Mouse (Mus musculus): ENCODE measurements around the gene Ptpn3. TPM values are rescaled to one million over a fixed set of nuclear protein-coding genes. Genes with fewer than 3 reads are reported as not detected.
A peak's percentile ranks its signal among the peaks of the same experiment; 100 is the strongest.

The Ptpn3 gene
- polyA plus RNA-seq, 1 experiment, result 4.1 TPM

- H3K27ac ChIP-seq (ENCODE audit: control insufficient read depth, insufficient read depth, low read depth, low read length, poor library complexity), result no peak overlapping the region
- H3K4me3 ChIP-seq (replicated peaks; ENCODE audit: control insufficient read depth, low read depth, low read length), result no peak overlapping the region
- no peaks in the 10 kb centered on the region for H3K4me1 ChIP-seq (ENCODE audit: control insufficient read depth, insufficient read depth, low read length)
- 64% methylated on average over 7 of the region's 7 CpGs for WGBS
- TF ChIP-seq CTCF (IDR thresholded peaks at IDR 0.05; ENCODE audit: control insufficient read depth, insufficient read depth, low read length) (no peak), POLR2A (IDR thresholded peaks at IDR 0.05; ENCODE audit: borderline replicate concordance, control insufficient read depth, low read depth, low read length) (no peak)
Observed at GRCm38 (mm10) chr4:57305644-57306043, 4.0 kb upstream of the Ptpn3 start.

DNA sequence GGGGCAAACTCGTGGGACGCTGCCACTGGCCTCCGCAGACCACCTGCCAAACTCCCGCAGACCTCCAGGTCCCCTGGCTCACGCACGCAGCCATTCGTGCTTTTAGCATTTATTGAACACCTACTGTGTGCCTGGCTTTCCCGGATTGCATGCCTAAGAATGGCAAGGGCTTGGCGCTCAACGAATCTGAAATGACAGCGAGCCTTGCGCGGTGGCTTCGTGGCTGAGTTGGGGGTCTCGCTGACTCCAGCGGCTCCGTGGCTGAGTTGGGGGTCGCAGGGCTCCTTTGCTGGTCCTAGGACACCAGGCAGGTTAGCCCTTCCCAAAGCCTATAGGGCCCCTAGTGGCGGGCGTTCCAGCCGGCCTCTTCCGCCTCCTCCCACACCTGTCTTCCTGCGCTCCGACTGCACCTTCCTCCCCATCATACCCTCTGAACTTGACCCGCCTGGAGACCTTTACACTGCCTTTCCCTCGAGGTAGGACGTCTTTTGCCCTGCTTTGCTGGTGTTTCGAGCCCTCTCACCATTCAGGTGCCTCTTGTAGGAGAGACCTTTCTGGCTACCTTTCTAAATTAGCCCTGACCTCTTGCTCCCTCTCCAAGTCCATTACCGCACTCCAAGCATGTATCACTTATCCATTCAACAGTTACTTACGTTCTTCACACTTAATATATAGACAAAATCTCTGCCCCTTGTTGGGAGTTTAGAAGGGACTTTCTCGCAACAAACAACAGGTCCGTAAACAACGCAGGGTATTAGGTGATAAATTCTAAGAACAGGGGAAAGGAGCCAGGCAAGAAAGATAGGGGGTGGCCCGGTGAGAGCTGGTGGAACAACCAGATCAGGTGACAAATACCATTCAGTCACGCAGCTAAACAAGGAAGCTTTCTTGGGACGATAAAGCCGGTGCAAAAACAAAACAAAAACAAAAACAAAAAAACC lies 898 bp downstream of the Ptpn3 start:
- no peak overlapping the region; the same call in 1 of the 2 replicates for H3K27ac ChIP-seq (ENCODE audit: control insufficient read depth, insufficient read depth, low read depth, low read length, poor library complexity)
- under 1% methylated on average over 37 of the region's 37 CpGs for WGBS
- peaks cover 1% of the 10 kb centered on the region; the same call in 1 of the 2 replicates for H3K4me1 ChIP-seq (ENCODE audit: control insufficient read depth, insufficient read depth, low read length)
- TF ChIP-seq POLR2A (IDR thresholded peaks at IDR 0.05; ENCODE audit: borderline replicate concordance, control insufficient read depth, low read depth, low read length) (no peak), CTCF (IDR thresholded peaks at IDR 0.05; ENCODE audit: control insufficient read depth, insufficient read depth, low read length) (no peak)
- H3K4me3 ChIP-seq (replicated peaks; ENCODE audit: control insufficient read depth, low read depth, low read length), result peak overlapping the region; percentile 61

DNA sequence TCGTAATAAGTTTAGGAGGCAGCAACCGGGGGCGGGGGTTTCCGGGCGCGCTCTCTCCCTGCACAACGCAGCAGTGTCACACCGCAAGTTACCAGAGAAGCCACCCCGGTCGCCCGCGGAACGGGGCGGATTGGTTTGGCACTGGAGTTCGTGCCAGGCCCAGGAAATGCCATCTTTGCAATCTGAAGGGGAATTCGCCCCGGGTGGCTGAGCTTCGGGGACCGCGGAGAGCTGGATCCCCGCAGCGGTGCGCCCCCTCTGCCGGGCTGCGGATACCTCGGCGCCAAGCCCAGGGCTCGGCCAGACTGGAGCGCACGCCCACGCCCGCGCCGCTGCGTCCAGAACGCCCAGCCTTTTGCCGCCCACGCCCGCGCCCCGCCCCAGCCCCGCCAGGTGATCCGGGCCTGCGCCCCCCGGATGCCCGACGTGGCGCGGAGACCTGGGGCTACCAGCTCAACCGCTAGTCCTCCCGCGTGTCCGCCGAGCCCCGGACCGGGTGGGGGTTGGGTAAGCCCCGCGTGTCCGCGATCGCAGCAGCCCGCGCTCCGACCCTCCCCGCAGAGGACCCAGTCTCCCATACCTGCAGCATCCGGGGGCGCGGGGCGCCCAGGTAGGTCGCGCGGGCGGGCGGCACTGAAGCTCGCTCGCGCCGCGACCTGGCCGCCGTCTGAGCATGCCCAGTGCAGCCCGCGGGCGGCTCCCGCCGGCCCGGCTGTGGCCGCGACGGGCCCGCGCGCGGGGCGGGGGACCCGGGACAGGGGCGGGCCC lies 1.8 kb downstream of the Ptpn3 start:
- 1% methylated on average over 90 of the region's 97 CpGs for whole genome bisulfite sequencing
- Histone ChIP-seq H3K4me1 (ENCODE audit: control insufficient read depth, insufficient read depth, low read length) (peaks cover 1% of the 10 kb centered on the region; the same call in 1 of the 2 replicates), H3K4me3 (replicated peaks; ENCODE audit: control insufficient read depth, low read depth, low read length) (peak overlapping the region; percentile 59), H3K27ac (ENCODE audit: control insufficient read depth, insufficient read depth, low read depth, low read length, poor library complexity) (no peak overlapping the region; the same call in 1 of the 2 replicates)
- TF ChIP-seq CTCF (IDR thresholded peaks at IDR 0.05; ENCODE audit: control insufficient read depth, insufficient read depth, low read length), result no peak
- no peak for TF ChIP-seq POLR2A (IDR thresholded peaks at IDR 0.05; ENCODE audit: borderline replicate concordance, control insufficient read depth, low read depth, low read length)

- Histone ChIP-seq H3K4me3 (replicated peaks; ENCODE audit: control insufficient read depth, low read depth, low read length) (no peak overlapping the region), H3K4me1 (ENCODE audit: control insufficient read depth, insufficient read depth, low read length) (peaks cover 1% of the 10 kb centered on the region; the same call in 1 of the 2 replicates), H3K27ac (ENCODE audit: control insufficient read depth, insufficient read depth, low read depth, low read length, poor library complexity) (no peak overlapping the region)
- 19% methylated on average over 9 of the region's 9 CpGs for WGBS
- TF ChIP-seq POLR2A (IDR thresholded peaks at IDR 0.05; ENCODE audit: borderline replicate concordance, control insufficient read depth, low read depth, low read length) (no peak), CTCF (IDR thresholded peaks at IDR 0.05; ENCODE audit: control insufficient read depth, insufficient read depth, low read length) (no peak)
Observed at GRCm38 (mm10) chr4:57299308-57299700, 2.3 kb downstream of the Ptpn3 start.

DNA sequence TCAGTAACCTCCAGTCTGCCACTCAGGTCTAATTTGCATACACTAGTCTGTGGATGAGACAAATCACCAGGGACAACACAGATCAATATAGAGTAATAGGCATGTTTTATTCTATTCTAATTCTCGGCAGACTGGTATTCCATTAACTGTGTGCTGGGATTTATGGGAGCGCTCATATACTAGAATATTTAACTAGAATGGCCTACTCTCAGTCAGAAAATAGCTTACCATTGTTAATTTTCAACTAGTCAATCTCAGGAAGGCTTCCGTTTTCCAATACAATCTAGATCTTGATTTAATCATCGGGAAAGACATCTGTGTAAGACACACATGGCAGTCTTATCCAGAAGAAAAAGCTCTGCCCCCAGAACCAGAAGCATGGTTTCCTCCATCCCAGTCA lies 3.5 kb downstream of the Ptpn3 start:
- 82% methylated on average over 4 of the region's 4 CpGs for WGBS
- no peak overlapping the region for H3K27ac ChIP-seq (ENCODE audit: control insufficient read depth, insufficient read depth, low read depth, low read length, poor library complexity)
- no peak overlapping the region for H3K4me3 ChIP-seq (replicated peaks; ENCODE audit: control insufficient read depth, low read depth, low read length)
- H3K4me1 ChIP-seq (ENCODE audit: control insufficient read depth, insufficient read depth, low read length), result peaks cover 1% of the 10 kb centered on the region; the same call in 1 of the 2 replicates
- TF ChIP-seq CTCF (IDR thresholded peaks at IDR 0.05; ENCODE audit: control insufficient read depth, insufficient read depth, low read length) (no peak), POLR2A (IDR thresholded peaks at IDR 0.05; ENCODE audit: borderline replicate concordance, control insufficient read depth, low read depth, low read length) (no peak)

DNA sequence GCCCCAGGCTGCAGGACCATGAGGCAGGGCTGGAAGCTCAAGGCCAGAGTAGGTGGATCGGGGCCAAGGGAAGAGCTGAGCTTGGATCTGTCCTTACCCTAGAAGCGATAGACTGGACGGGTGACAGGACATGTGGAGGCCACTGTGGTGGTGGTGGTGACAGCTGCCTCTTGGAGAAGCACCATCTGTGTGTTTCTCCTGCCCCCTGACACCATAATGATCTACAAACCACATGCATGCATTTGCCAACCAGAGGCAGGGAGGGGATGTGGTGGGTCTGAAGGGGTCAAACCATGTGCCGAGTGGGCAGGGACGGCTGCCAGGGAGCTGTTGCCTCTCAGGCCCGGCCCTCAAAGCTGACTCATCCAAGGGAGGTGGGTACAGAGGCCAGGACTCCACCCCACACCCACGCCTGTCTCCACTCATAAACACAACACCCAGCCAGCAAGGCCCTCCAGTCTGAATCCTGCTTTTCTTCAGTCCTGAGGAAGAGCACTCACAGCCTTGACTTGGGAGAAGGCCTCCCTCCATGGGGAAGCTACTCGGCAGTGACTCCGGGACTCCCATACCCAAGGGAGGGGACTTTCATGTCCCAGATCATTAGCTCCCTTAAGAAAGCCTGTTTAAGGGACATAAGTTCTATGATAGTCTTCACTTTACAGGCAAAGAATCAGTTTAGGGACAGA lies 6.5 kb downstream of the Ptpn3 start:
- no peak overlapping the region for H3K4me3 ChIP-seq (replicated peaks; ENCODE audit: control insufficient read depth, low read depth, low read length)
- no peak overlapping the region for H3K27ac ChIP-seq (ENCODE audit: control insufficient read depth, insufficient read depth, low read depth, low read length, poor library complexity)
- no peaks in the 10 kb centered on the region; the same call in 1 of the 2 replicates for H3K4me1 ChIP-seq (ENCODE audit: control insufficient read depth, insufficient read depth, low read length)
- 35% methylated on average over 9 of the region's 9 CpGs for WGBS
- TF ChIP-seq POLR2A (IDR thresholded peaks at IDR 0.05; ENCODE audit: borderline replicate concordance, control insufficient read depth, low read depth, low read length), result no peak
- no peak for TF ChIP-seq CTCF (IDR thresholded peaks at IDR 0.05; ENCODE audit: control insufficient read depth, insufficient read depth, low read length)

GRCm38 (mm10) chr4:57292670-57293069 lies 9.0 kb downstream of the Ptpn3 start:
- Histone ChIP-seq H3K4me3 (replicated peaks; ENCODE audit: control insufficient read depth, low read depth, low read length) (no peak overlapping the region), H3K27ac (ENCODE audit: control insufficient read depth, insufficient read depth, low read depth, low read length, poor library complexity) (no peak overlapping the region), H3K4me1 (ENCODE audit: control insufficient read depth, insufficient read depth, low read length) (no peaks in the 10 kb centered on the region)
- WGBS, result 85% methylated on average over 5 of the region's 5 CpGs
- TF ChIP-seq POLR2A (IDR thresholded peaks at IDR 0.05; ENCODE audit: borderline replicate concordance, control insufficient read depth, low read depth, low read length) (no peak), CTCF (IDR thresholded peaks at IDR 0.05; ENCODE audit: control insufficient read depth, insufficient read depth, low read length) (no peak)
